Mouse (Mus musculus) frontal cortex, adult 2 months (tissue): ENCODE data around the gene Cyp2d34. TPM values are rescaled to one million over a fixed set of nuclear protein-coding genes. Genes with fewer than 3 reads are reported as not detected.

ENCODE experiments used
- DNase-seq, 2 experiments: peaks; one replicate each; pipeline ENCODE4 v3.0.0; 2022; ENCODE audit warnings: low spot score in 1 of 2; ENCODE audit errors: extremely low spot score in 1 of 2
- polyA plus RNA-seq: library from polyadenylated mRNA; depleted of rRNA; stranded (reverse); fragments of >200 nt; gene quantifications from 2 replicates; pipeline ENCODE4 v1.2.3, GENCODE M21; 2012; rRNA removed

Gene Cyp2d34
- not detected in 2 replicates for polyA plus RNA-seq

DNA sequence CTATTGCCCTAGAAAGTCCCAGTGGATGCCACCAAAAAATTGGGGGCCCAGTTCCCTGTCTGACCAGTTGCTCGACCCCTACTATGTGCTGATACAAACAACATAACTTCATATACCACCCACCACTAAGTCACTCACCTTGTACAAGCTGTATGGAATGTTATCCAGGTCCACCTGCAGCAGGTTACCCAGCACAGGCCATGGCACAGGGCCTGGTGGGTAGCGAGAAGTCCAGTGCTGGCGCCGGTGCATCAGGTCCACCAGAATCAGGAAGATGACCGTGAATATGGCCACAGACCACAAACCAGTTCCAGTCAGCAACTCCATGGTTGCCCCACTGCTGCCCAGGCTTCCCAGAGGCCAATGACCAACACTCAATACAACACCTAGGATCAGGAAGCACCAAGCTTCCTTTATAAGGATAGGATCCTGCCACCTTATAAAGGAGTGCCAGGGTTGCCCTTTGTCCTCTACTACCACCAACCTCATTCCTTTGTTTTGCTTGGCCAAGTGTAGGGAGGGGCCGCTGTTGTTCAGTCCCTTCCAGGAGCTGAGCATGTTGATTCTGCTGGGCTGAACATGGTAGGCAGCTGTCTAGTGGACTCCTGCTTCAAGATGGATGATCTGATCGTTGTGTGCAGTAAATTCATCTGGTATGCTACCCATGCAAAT lies at the start of gene Cyp2d34:
TSS of gene Cyp2d34 (minus strand) at position 416 of the 672 bp plus-strand sequence.
- no peak for DNase-seq

DNA sequence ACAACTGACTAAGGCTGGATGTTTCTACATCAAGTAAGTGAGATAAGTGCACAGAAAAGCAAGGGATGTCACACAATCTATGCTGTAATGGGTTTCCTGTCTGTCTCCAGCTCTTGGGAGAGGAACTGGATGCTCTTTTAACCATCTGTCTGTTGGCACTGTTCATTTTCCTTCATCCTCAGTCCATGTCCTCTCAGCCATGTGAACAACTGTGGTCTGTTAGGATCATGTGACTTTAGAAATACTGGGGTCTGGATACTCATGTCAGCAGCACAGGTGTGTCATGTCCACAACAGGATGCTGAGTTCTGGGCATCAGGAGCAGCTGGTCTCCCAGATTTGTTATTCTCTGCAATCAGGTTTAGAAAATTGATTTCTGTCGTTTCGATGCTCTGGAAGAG lies 35.6 kb upstream of the Cyp2d34 start:
- DNase-seq = no peak

DNA sequence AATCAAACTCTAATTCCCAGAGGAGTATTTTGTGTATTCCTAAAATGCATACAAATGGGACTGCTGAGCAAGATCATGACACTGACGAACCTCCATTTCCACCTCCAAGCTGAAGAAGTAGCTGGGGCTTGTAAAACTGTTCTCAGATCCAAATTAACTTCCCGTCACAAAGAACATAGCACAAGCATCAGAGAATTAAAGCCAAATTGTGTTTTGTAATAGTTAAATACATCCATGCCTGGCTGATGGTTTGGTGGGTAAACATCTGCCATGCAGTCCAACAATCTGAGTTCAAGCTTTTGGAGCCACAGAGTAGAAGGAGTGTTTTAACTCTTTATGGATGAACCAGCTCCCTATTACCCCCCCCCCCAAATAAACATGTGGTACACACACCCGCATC lies 23.6 kb upstream of the Cyp2d34 start:
- no peak for DNase-seq

DNA sequence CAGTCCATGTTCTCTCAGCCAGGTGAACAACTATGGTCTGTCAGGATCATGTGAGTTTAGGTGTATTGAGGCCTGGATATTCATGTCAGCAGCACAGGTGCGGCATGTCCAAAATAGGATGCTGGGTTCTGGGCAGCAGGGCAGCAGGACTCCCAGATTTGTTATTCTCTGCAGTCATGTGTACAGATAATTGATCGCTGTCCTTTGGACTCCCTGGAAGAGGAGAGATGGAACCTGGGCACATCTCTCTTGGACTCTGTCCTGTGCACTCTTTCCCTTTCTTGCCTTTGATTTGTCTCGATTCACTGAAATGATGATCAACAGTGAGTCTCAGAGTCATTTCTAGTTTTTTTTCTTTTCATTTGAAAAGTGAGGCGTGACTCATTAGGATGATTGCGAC lies 23.0 kb upstream of the Cyp2d34 start:
- DNase-seq = no peak

DNA sequence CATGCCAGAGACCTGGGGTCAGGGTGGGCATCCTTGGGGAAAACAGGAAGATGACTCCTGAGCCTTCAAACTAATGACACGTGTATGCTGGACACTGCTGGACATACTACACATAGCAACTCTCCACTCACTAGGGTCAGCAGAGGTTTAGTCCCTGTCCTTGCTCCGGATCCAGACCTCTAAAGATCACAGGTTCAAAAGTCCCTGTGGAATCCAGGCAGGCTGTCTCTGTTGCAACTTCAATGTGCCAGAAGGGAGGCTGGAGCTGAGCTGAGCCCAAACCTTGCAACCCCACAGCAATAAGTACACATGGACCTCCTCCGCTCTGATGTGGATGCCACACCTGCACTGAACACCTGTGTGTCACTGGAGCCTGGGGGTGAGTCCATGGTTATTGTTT lies 22.0 kb upstream of the Cyp2d34 start:
- no peak for DNase-seq

DNA sequence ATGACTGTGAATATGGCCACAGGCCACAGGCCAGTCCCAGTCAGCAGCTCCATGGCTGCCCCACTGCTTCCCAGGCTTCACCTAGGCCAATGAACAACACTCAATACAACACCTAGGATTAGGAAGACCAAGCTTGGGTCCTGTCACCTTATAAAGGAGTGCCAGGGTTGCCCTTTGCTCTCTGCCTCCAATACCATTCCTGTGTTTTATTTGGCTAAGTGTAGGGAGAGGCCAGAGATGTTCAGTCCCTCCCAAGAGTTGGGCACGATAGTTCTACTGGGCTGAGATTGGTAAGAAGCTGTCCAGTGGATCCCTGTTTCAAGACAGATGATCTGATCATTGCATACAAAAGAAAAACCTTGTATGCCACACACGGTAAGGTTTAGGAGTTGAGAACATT lies 21.2 kb upstream of the Cyp2d34 start:
- no peak for DNase-seq

DNA sequence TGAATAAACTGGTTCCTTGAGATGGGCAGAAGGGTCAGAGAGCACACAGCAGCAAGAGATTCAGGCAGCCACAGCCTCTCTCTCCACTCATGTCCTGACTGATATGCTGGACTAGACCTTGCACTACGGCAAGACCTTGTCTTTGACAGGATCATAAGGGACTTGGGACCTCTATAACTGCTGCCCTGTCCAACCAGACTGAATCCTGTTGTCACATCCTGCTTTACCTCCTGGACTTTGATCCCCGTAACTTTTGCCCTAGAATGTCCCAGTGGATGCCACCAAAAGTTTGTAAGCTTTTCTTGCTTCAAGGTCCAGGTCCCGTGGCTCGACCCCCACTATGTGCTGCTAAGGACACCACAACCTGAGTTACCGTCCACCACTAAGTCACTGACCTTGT lies 20.6 kb upstream of the Cyp2d34 start:
- no peak for DNase-seq

DNA sequence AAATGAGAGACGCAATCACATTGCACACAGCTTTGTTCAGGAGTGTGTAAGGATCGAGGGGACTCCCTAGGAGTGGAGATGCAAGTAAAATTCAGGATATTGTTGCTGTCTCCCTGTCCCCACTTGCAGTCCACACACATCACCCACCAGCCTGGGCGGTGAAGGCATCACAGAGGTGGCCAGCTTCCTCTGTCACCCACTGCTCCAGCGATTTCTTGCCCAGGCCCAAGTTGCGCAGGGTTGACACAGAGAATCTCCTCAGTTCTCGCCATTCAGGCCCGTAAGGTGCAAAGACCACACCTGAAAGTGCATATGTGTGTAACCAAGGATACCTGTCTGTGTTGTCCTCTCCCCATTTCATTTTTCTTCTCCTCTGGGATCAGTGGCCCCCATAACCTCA lies 19.5 kb upstream of the Cyp2d34 start:
- no peak for DNase-seq

DNA sequence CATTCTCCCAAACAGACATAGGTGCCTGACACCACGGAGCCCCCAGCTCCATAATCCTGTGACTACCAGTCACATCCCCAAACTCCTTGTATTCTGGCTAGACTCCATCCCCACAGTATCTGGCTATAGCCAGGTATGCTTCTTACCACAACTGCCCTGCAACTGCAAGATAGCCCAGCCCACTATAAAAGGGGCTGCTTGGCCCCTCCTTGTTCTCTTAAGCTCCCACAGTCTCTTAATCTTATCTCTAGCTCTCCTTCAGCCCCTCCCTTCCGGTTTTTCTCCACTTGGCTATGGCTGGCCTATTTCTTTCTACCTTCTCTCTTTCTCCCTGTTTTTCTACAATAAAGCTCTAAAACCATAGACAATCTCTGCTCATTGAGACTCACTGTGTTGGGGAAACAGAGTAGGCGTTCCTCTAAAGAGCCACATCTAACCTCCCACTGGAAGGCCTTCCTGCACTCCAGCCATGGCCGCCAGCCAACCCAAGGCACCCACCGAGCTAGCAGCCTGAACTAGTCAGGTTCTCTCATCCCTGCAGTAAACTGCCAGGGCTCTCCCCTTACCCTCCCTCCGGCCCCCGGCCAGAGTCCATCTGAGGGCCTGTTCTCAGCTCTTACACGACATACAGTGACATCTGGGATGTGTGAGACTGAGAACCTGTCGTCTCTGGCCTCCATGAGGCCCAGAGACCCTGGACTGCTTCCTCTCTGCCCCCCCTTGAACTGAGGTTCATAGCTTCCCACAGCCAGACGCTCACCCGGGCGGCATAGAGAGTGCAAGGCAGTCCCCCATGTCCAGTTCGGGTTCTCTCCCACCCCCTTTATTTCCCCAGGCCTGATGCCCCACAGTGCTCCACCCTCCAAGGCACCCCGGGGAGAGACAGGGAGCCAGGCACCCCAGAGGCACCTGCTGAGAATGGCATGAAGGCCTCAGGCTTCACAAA lies 16.7 kb upstream of the Cyp2d34 start:
- no peak for DNase-seq

DNA sequence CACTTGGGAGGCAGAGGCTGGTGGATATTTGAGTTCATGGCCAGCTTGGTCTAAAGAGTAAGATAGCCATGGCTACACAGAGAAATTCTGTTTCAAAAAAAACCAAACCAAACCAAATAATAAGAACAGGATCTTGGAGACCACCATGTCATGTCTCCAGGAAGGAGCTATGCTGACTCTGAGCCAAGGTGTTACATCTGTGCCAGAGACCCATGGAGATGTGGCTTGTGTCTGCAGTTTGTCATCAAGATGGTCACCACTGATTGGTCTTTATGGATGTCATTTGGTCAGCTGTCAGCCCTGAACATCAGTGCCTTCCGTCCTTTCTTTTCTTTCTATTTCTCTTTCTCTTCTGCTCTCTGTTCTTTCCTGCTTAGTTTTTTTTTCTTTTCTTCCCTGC lies 14.2 kb upstream of the Cyp2d34 start:
- DNase-seq = no peak

DNA sequence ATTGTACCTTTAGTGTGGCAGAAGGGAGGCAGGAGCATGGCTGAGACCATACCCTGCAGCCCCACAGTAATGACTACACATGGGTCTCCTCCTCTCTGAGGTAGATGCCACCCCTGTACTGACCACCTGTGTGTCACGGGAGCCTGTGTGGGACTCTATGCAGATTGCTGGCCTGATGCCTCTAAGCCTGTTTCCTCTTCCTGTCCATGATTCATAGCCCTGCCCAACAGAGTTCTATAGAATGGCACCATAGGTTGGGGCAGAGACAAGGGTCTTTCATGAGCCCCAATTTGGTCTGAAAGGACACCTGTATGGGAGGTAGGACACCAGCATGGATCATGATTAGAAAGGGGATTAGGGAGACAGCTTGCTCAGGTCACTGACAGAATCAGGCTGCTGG lies 1.2 kb upstream of the Cyp2d34 start:
- no peak for DNase-seq

DNA sequence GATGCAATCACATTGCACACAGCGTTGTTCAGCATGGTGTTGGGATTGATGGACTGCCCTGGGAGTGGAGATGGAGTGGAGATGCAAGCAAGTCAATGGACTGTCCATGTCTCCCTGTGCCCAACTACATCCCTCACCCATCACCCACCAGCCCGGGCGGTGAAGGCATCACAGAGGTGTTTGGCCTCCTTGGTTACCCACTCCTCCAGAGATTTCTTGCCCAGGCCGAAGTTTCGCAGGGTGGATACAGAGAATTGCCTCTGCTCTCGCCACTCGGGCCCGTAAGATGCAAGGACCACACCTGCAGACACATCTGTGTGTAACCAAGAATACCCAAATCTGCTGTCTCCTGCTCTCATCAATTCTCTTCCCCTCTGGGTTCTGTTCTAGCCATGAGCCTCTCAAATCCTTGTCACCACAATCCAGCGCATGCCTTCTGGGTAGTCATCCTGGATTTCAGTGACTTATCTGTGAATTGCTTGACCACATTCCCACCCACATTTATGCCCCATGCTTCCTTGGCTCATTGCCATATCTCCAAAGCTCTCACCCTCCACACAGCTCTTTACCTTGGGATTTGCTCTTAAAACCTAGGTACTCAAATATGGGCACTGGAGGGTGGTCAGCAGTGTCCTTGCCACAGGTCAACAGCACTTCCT lies 2.3 kb downstream of the Cyp2d34 start:
- no peak for DNase-seq

DNA sequence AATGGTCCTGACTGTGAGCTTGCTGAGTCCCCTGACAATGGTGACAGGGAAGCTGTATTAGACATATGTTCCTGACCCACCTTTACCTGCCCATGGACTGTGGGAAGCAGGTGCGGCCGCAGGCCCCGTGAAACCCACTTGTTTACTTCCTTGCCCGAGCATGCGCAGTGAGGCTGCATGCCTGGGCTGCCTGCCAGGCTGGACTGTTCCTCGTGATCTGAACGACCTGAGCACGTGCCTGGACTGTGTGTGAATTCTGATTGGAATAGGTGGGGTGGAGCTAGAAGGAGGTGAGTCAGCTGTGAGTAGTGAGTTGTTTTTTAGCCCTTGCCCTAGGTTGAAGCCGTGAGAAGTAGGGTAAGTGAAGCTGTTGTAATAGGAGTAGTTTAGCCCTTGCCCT lies 38.1 kb downstream of the Cyp2d34 start:
- no peak for DNase-seq

DNA sequence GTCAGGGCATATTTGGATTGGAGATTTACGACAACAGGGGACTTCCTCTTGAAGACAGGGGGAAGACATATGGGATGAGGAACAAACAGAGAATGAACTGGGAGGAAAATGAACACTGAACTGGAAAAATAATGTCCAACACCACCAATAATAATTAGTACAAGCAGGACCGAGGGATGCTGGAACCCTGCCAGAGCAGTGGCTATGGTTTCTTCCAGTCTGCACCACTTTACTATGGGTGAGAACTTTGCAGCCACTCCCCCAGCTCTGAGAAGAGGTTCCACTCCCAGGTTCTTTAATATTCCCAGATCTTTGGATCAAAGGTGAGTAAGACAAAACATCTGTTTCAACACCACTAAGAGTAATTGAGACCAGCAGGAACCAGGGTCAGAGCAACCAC lies 41.7 kb downstream of the Cyp2d34 start:
- DNase-seq = no peak

DNA sequence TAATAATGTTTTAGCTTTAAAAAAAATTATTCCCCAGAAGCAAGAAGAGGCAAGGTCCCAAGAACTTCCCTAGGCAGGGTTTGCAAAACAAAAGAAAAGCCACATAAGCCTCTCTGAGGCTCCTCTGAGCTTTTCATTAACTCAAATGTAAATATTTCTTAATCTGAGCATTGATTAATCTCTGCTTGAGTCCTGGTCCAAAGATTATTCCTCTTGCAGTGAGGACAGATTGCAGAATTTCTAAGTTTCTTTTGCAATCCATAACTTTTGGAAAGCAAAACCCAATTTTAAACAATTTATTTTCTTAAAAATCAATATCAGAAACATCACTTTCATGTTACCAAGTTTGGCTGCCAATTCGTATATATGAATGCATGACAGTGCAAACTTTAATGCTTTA lies 47.9 kb downstream of the Cyp2d34 start:
- no peak for DNase-seq

Other genes starting within 250 kb of the Cyp2d34 start
- gene Cyp2d22, start 240.7 kb downstream of the Cyp2d34 start, polyA plus RNA-seq = 46.2 and 52.6 TPM in 2 replicates
- not detected in 2 replicates for gene Cyp2d11, start 226.9 kb downstream of the Cyp2d34 start, polyA plus RNA-seq
- gene Cyp2d10, start 213.8 kb downstream of the Cyp2d34 start, polyA plus RNA-seq = not detected in 2 replicates
- not detected in 2 replicates for gene Cyp2d9, start 187.5 kb downstream of the Cyp2d34 start, polyA plus RNA-seq
- not detected in 2 replicates for gene Cyp2d12, start 65.9 kb downstream of the Cyp2d34 start, polyA plus RNA-seq
- 0.04 TPM in 1 of 2 replicates, not detected in the other for gene Cyp2d40, start 143.2 kb upstream of the Cyp2d34 start, polyA plus RNA-seq
- 0.13 and 0.14 TPM in 2 replicates for gene Cyp2d26, start 173.3 kb upstream of the Cyp2d34 start, polyA plus RNA-seq